Mouse (Mus musculus): ENCODE measurements around the gene Amt. TPM values are rescaled to one million over a fixed set of nuclear protein-coding genes. Genes with fewer than 3 reads are reported as not detected.

Gene Amt
- total and polyA plus RNA-seq, 2 experiments from 2014 or later: 30.2 to 30.9 TPM

DNA sequence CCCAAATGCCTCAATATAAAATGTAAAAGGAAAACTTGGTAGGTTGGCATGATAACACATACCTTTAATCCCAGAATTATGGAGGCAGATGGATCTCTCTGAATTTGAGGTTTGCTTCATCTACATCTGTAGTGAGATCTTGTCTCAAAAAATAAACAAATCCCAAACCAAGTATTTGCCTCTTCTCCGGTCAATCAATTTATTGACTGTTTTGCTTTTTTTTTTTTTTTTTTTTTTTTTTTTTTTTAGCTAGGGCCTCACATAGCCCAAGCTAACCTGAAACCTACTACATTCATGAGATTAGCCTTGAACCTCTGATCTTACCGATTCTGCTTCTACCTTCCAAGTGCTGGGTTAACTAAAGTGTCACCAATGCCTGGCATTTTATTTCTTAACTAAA is 7.3 kb upstream of the Amt start:
- no peaks in the 10 kb centered on the region for H3K27me3 ChIP-seq (ENCODE audit: insufficient read depth, low read length)
- no peak for ATAC-seq (ENCODE audit: low FRiP score)
- H3K4me3 ChIP-seq (ENCODE audit: low read depth, low read length): no peak overlapping the region
- peak overlapping the region; percentile 49; the same call in 1 of the 2 replicates for H3K4me2 ChIP-seq (ENCODE audit: low read depth, low read length, poor library complexity, severe bottlenecking)
- no peaks in the 10 kb centered on the region for H3K9me3 ChIP-seq (ENCODE audit: low read length)
- no peak for DNase-seq (ENCODE audit: low spot score)
- 72% methylated on average over 2 of the region's 2 CpGs for WGBS
- peaks cover 3% of the 10 kb centered on the region; the same call in 1 of the 2 replicates for H3K4me1 ChIP-seq (ENCODE audit: insufficient read depth, low read length)
- peaks cover 6% of the 10 kb centered on the region for H3K36me3 ChIP-seq (ENCODE audit: insufficient read depth, low read length)
- no peak for TF ChIP-seq CTCF (IDR thresholded peaks at IDR 0.05)
- no peak overlapping the region for H3K9ac ChIP-seq (replicated peaks; ENCODE audit: low read length, poor library complexity, severe bottlenecking)
- H3K27ac ChIP-seq (ENCODE audit: low read depth, low read length): peak overlapping the region; percentile 92; the same call in 1 of the 2 replicates

DNA sequence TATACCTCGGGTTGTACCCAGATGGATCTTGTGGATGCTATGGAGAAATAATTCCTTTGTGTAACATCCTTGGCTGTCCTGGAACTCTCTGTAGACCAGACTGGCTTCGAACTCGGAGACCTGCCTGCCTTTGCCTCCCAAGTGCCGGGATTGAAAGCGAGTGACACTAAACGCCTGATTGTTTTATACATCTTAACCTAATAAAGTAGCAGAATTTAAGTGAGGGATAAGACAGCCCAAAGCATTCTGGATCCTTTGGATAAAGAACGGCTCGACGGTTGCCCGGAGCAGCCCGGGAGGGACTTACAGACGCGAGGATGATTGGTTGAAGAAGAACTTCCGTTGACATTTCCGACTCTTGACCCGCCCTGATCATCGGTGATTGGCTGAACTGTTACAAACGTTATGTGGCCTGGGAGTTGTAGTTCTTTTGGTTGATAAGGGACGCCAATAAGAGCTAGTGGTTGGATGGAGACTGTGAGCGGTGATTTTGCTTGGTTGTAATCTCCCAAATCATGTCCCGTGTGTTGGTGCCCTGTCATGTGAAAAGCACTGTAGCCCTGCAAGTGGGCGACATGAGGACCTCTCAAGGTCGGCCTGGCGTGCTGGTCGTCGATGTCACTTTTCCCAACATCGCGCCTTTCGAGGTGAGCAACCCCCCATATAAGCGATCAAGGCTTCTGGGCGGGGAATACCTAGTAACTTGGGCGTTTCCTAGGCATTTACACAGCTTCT is 6.5 kb upstream of the Amt start, which contains the start of gene Nicn1:
Gene Nicn1 (plus strand): TSS at position 414 of the 735 bp plus-strand sequence.
- no peaks in the 10 kb centered on the region for H3K27me3 ChIP-seq (ENCODE audit: insufficient read depth, low read length)
- DNase-seq (ENCODE audit: low spot score) (peak; percentile 99), ATAC-seq (ENCODE audit: low FRiP score) (peak; percentile 96)
- H3K4me3 ChIP-seq (ENCODE audit: low read depth, low read length): peak within 1 kb of the TSS; percentile 54
- H3K4me2 ChIP-seq (ENCODE audit: low read depth, low read length, poor library complexity, severe bottlenecking): peak within 1 kb of the TSS; percentile 62
- H3K27ac ChIP-seq (ENCODE audit: low read depth, low read length): peak within 1 kb of the TSS; percentile 92
- peaks cover 3% of the 10 kb centered on the region; the same call in 1 of the 2 replicates for H3K4me1 ChIP-seq (ENCODE audit: insufficient read depth, low read length)
- peak within 1 kb of the TSS; percentile 71 for H3K9ac ChIP-seq (replicated peaks; ENCODE audit: low read length, poor library complexity, severe bottlenecking)
- no peak for TF ChIP-seq CTCF (IDR thresholded peaks at IDR 0.05)
- H3K36me3 ChIP-seq (ENCODE audit: insufficient read depth, low read length): peaks cover 14% of the 10 kb centered on the region
- H3K9me3 ChIP-seq (ENCODE audit: low read length): no peaks in the 10 kb centered on the region
- under 1% methylated on average over 32 of the region's 32 CpGs for WGBS

DNA sequence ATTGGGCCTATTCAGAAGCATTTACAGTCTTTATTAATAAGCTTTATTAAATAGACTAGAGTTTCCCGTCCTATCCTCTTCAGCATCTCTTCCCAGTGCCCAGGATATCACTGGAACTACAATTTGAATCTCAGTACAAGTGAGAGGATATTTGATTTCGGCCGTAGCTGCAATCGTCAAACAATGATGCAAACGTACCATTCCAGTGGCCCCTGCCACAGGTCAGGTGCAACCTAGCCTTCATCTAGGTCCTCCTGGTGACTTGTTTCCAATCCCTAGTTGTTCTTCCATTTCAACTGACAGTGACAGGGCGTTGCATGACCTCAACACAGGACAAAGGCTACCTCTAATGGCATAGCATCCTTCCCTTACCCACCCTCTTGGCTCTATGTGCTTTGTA is 5.9 kb upstream of the Amt start:
- ATAC-seq (ENCODE audit: low FRiP score) (0 out of 2 replicates have a peak, but pooled peaks have one; percentile 8), DNase-seq (ENCODE audit: low spot score) (no peak)
- Histone ChIP-seq H3K4me3 (ENCODE audit: low read depth, low read length) (peak overlapping the region; percentile 54), H3K27me3 (ENCODE audit: insufficient read depth, low read length) (no peaks in the 10 kb centered on the region), H3K9ac (replicated peaks; ENCODE audit: low read length, poor library complexity, severe bottlenecking) (peak overlapping the region; percentile 71), H3K9me3 (ENCODE audit: low read length) (no peaks in the 10 kb centered on the region), H3K27ac (ENCODE audit: low read depth, low read length) (peak overlapping the region; percentile 92), H3K36me3 (ENCODE audit: insufficient read depth, low read length) (peaks cover 20% of the 10 kb centered on the region), H3K4me1 (ENCODE audit: insufficient read depth, low read length) (peaks cover 3% of the 10 kb centered on the region; the same call in 1 of the 2 replicates), H3K4me2 (ENCODE audit: low read depth, low read length, poor library complexity, severe bottlenecking) (peak overlapping the region; percentile 62)
- no peak for TF ChIP-seq CTCF (IDR thresholded peaks at IDR 0.05)
- 38% methylated on average over 6 of the region's 6 CpGs for WGBS

DNA sequence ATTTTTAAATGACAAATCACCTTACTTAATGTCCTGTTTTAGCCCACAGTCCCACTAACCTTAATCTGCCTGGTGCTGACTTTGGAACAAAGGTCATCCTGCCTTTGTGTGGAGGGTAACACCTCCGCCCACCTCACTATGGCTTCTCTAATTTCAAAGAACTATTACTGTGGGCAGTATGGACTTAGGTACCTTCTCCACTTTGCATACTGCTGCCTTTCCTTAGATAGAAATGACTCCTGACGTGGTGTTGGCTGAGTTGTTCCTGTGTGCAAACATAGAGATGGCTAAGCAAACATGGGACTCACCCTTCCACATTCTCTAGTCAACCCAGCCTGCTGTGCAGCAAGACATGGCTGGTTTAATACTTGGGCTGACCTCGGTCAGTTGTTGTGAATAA is 5.2 kb downstream of the Amt start:
- Histone ChIP-seq H3K4me3 (ENCODE audit: low read depth, low read length) (no peak overlapping the region), H3K36me3 (ENCODE audit: insufficient read depth, low read length) (peaks cover 22% of the 10 kb centered on the region), H3K9me3 (ENCODE audit: low read length) (no peaks in the 10 kb centered on the region), H3K27me3 (ENCODE audit: insufficient read depth, low read length) (no peaks in the 10 kb centered on the region), H3K27ac (ENCODE audit: low read depth, low read length) (no peak overlapping the region), H3K9ac (replicated peaks; ENCODE audit: low read length, poor library complexity, severe bottlenecking) (no peak overlapping the region), H3K4me2 (ENCODE audit: low read depth, low read length, poor library complexity, severe bottlenecking) (no peak overlapping the region), H3K4me1 (ENCODE audit: insufficient read depth, low read length) (peaks cover 5% of the 10 kb centered on the region; the same call in 1 of the 2 replicates)
- DNase-seq (ENCODE audit: low spot score) (no peak), ATAC-seq (ENCODE audit: low FRiP score) (no peak)
- no peak for TF ChIP-seq CTCF (IDR thresholded peaks at IDR 0.05)
- WGBS: 87% methylated on average over 3 of the region's 3 CpGs

DNA sequence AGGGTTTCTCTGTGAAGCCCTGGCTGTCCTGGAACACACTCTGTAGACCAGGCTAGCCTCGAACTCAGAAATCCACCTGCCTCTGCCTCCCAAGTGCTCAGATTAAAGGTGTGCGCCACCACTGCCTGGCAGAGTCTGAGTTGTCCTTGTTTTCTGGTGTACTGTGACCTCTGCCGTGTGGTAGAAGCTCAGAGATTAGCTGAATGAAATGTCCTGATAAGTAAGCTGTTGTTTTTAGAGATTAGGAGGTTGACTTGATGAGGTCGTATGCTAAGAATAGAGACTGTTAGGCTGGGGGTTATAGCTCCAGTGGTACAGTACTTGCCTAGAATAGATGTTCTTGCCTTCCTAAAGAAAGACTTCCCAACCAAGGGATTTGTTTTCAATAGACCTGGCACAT is 8.1 kb downstream of the Amt start:
- peaks cover 22% of the 10 kb centered on the region for H3K36me3 ChIP-seq (ENCODE audit: insufficient read depth, low read length)
- peak overlapping the region; percentile 78 for H3K9ac ChIP-seq (replicated peaks; ENCODE audit: low read length, poor library complexity, severe bottlenecking)
- H3K27me3 ChIP-seq (ENCODE audit: insufficient read depth, low read length): no peaks in the 10 kb centered on the region
- TF ChIP-seq CTCF (IDR thresholded peaks at IDR 0.05): no peak
- no peak for ATAC-seq (ENCODE audit: low FRiP score)
- H3K4me2 ChIP-seq (ENCODE audit: low read depth, low read length, poor library complexity, severe bottlenecking): peak overlapping the region; percentile 92
- DNase-seq (ENCODE audit: low spot score): no peak
- WGBS: 87% methylated on average over 4 of the region's 4 CpGs
- peak overlapping the region; percentile 95 for H3K4me3 ChIP-seq (ENCODE audit: low read depth, low read length)
- no peaks in the 10 kb centered on the region for H3K9me3 ChIP-seq (ENCODE audit: low read length)
- H3K27ac ChIP-seq (ENCODE audit: low read depth, low read length): no peak overlapping the region
- peaks cover 14% of the 10 kb centered on the region for H3K4me1 ChIP-seq (ENCODE audit: insufficient read depth, low read length)

DNA sequence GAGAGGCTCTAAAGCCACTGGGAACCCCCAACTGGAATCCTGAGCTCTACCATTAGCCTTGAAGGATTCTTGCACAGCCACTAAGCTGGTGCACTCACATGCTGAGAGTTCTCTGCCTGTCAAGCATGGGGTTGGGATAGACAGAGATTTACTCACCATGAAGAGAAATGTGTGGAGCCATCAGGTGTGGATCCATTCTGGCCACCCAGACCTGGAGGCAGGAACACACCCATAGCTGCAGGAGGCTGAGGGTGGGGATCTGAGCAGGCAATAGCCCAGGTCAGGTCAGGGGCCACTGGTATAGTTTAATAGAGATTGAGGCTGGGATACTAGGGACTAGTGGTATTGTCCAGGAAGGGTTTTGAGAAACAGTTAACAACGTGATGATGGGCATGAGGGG is 8.5 kb downstream of the Amt start:
- H3K4me1 ChIP-seq (ENCODE audit: insufficient read depth, low read length): peaks cover 14% of the 10 kb centered on the region
- H3K27me3 ChIP-seq (ENCODE audit: insufficient read depth, low read length): no peaks in the 10 kb centered on the region
- ATAC-seq (ENCODE audit: low FRiP score) (no peak), DNase-seq (ENCODE audit: low spot score) (no peak)
- no peak for TF ChIP-seq CTCF (IDR thresholded peaks at IDR 0.05)
- peaks cover 22% of the 10 kb centered on the region for H3K36me3 ChIP-seq (ENCODE audit: insufficient read depth, low read length)
- peak overlapping the region; percentile 95 for H3K4me3 ChIP-seq (ENCODE audit: low read depth, low read length)
- peak overlapping the region; percentile 95 for H3K27ac ChIP-seq (ENCODE audit: low read depth, low read length)
- peak overlapping the region; percentile 78 for H3K9ac ChIP-seq (replicated peaks; ENCODE audit: low read length, poor library complexity, severe bottlenecking)
- no peaks in the 10 kb centered on the region for H3K9me3 ChIP-seq (ENCODE audit: low read length)
- peak overlapping the region; percentile 92 for H3K4me2 ChIP-seq (ENCODE audit: low read depth, low read length, poor library complexity, severe bottlenecking)
- 0% methylated on average over 1 of the region's 1 CpGs for WGBS
